Mouse (Mus musculus): ENCODE data around the gene Serpina1f. TPM values are rescaled to one million over a fixed set of nuclear protein-coding genes. Genes with fewer than 3 reads are reported as not detected.
"Not testable (repeated sequence)": the region's sequence is repeated elsewhere in the genome, so short reads cannot be mapped to it uniquely, and the experiment has no call there.

Serpina1f gene
- total RNA-seq, 2 experiments from 2014 or later: not detected

DNA sequence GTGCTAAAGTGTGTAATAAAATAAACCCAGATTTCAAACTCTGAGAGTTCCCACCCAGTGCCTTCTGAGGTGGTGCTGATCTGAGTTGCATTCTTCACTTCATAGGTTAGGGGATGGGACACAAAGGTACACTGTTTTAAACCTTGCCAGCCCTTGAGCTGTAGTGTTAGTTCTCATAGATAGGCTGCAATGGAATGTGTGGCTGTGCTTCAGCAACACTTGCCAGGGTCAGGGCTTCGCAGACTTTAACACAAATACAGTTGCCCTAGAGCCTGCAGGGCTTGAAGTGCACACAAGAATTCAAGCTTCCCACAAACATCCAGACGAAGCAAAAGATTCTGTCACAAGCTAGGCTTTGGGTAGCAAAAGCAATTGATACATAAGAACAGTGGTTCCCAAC, 24.4 kb downstream of the Serpina1f start:
- no peak for DNase-seq (ENCODE audit: low spot score in 2 of 2)
- intact Hi-C loops (cut with DNase I): no loop called here

DNA sequence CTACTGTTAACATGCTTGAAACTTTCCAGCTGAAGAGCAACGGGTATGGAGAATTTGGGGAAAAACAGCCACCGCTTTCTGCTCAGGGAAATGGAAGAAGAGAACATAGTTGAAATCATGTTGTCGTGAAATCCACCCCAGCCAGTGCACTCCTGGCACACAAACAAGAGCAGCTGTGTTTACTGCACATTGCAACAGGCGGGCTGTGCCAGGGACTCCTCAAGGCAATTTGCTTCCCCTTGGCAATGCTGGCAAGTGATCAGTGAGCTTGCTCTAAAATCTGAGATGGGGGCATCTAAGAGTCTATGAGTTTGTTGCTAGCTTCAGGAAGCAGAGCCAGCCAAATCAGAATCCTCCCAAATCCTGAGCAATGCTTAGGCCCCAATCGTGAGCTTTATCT, 25.0 kb downstream of the Serpina1f start:
- DNase-seq (ENCODE audit: low spot score in 2 of 2): peak; percentile 22 to 37
- intact Hi-C loops (cut with DNase I): no loop called here

DNA sequence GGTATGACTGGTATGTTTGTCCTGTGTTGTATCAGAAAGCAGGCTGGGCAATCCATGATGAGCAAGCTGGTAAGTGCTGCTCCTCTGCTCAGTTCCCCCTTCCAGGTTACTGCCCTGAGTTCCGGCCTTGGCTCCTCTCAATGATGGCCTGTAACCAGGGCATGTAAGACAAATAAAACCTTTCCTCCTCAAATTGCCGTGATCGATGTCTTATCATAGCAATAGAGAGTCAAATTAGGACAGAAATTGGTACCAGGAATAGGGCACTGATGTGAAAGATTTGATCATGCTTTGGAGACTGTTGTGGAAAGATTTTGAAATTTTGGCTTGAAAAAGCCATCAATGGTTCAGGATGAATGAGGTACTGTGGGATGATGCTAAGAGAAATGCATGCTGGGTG, 30.0 kb downstream of the Serpina1f start:
- intact Hi-C loops (cut with DNase I): no loop called here
- no peak for DNase-seq (ENCODE audit: low spot score in 2 of 2)

DNA sequence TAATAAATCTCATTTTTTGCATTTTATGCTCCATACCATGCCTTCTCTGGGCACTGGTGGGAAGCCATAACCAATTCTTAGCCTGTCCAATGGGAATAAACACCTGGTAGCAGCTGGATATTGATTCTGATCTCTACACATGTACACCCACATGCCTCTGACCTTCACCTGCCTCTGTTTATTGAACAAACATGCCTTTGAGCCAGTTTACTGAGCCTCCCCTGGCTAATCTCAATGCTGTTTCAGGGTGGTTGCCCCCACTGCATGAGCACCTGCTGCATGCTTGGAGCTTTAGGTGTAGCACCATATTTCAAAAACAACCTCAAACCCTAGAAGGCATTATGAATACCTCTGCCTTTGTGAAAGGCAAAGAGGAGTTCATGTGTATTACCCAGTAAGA, 33.3 kb downstream of the Serpina1f start:
- DNase-seq (ENCODE audit: low spot score in 2 of 2); intact Hi-C loops (cut with DNase I): not testable (repeated sequence)

DNA sequence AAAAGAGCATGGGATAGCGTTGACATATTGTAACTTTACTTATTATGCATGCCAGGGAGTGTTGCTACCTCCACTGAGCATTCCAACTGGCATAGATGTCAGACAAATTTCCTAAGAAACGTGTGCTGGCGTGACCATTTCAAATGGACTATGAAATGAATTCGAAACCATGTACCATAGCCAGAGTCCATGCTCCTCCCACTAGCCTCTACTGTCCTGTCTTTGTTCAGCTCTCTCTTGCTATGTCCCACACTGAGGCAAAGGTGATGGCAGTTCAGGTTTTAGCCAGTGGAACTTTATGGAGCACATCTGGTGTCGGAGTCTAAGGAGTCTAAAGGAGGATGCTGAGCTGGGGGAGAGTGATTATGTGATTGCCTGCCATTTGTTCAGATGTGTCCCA, 35.3 kb downstream of the Serpina1f start:
- no peak for DNase-seq (ENCODE audit: low spot score in 2 of 2)
- intact Hi-C loops (cut with DNase I): no loop called here

DNA sequence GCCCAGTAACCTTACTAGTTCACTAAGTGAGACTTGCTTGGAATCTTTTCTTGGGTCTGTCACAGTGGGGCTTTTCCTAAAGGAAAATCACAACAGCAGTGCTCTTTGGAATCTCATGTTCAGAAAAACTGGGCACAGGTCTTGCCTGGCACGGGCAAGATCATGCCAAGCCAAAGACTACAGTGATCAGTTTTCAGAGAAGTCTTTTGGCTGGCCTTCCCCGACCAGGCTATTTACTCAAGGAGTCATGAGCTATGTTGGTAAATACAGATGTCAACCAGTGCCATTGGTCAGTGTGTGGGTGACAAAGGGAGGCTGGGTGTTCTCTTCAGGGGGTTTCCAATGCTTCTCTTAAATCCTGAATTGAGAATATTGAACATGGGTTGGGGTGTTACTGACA, 36.2 kb downstream of the Serpina1f start:
- intact Hi-C loops (cut with DNase I): no loop called here

DNA sequence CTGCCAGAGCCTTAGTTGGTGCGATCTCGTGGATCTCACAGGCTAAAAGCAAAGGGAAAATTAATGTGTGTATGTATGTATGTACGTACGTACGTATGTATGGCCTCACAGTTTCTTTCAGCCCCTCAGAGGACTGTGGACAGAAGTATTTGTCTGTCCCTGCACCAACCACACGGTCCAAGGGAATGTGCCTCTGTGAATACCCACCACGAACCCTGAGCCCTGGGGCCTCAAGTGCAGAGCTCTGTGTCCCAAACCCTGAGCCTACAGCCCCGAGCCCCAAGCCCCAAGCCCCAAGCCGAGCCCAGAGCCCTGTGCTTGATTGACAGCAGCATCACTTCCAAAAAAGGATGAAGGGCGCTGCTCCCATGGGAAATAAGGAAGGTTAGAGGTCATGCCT, 37.3 kb downstream of the Serpina1f start:
- no peak for DNase-seq (ENCODE audit: low spot score in 2 of 2)
- intact Hi-C loops (cut with DNase I): no loop called here

More for the DNA sequence above, 36.2 kb downstream of the Serpina1f start:
- DNase-seq (ENCODE audit: low spot score in 2 of 2): no peak

DNA sequence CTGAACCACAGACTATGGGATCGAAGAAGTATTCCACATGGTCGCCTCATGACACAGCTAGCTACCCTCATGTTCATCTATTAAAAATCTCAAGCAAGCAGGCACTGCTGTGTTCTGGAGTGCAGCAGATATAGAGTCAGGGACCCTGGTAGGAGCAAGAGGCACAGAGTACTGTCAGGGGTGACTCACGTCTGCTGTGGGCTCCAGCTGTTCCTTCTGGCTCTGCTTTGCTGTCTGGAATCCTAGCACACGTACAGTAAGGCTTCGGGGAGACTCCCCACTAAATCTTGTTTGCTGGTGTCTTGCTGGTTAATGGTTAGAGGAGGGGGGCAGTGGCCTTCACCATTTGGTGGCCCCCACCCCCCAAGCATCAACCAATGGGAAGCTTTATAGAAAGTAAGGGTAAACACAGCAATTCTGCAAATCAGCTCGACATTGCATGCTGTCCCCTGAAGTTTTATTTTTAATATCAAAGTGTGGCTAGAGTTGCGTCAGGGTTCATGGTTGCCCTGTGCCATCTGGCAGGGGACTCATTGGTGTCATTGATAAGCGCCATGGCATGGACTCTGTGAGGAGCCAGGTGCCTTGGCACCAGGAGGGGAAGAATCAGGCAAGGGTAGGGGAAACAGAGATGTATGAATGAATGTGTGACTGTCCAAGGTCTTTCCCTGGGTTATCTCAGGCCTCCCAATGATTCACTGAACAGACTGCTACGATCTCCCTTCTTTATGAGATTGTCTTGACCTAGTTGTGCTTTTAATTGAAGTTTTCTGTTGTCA, 38.3 kb downstream of the Serpina1f start, which contains the start of gene Serpina6:
Serpina6 (minus strand) TSS at position 365 of the 779 bp plus-strand sequence.
- intact Hi-C loops (cut with DNase I): no loop called here

DNA sequence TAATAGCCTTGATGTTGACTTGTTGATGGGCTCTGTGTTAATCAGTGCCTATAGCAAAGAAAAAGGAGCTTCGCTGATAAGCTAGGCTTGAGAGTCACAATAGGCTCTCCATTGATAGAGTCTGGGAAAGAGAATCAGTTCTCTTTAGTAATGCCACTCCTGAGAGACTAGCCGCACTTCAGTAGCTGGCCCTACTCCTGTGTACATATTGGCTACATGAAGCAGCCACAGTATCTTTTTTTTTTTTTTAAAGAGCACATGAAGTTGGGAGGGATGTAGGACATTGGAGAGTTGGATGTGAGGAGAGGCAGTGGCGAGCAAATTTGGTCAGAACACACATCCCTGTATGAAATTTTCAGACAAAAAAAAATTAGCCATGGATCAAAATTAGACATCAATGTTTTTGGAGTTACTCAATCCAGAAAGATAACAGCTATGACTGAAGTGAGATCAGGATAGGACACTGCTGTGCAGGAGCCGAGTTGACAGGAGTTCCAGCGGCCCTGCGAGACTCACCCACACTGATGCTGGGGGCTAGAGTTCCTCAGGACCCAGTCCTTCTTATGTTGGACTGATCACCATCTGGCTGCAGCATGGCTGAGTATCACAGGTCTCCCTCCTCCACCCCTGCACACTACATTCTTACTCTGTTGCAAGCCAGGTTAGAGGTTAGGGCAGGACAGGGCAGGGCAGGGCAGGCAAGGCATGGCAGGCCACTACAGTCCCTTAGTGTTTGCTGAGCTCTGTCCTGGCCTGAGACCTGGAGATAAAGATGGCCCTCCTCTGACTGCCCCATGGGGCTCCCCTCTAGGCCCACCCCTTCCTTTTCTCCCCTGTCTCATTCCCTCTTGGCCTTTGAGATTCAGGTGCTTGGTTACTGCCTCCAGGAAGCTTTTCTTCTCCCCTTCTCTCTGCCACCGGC, 39.9 kb downstream of the Serpina1f start:
- intact Hi-C loops (cut with DNase I): no loop called here
- no peak for DNase-seq (ENCODE audit: low spot score in 2 of 2)

More for the DNA sequence above, 38.3 kb downstream of the Serpina1f start, which contains the start of gene Serpina6:
- DNase-seq (ENCODE audit: low spot score in 2 of 2): no peak

DNA sequence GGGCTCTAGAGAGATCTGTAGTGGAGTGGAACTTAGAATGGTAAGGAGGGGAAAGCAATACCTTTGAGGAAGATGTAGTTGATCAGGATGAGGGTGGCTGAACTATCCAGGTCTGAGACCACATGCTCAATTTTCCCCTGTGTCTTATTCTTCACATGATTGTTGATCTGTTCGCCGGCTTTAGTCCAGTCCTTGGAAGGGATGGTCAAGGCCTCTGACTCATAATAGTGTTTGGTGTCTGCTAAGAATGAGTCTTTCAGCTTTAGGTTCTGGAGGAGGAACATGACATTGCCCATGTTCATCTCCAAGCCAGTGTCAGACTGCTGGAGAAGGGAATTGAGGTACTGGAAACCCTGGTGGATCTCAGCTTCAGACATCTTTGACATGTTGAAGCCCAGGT, 41.5 kb downstream of the Serpina1f start:
- DNase-seq (ENCODE audit: low spot score in 2 of 2): no peak

DNA sequence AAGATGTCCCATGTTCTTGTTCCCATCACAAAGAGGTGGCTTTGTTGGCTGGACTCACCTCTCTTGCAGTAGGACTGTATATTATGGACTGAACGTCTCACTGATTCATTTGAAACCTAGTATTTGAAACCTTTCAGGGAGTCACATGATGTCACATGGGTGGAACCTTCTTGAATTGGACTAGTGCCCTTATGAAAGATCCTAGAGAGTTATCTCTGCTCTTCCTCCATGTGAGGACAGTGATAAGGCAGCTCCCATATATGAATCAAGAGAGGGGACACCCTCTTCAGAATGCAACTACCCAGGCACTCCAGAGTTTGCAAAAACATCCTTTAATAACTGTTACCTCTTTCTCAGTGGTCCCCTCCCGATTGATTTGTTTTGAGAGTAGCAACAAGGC, 49.0 kb downstream of the Serpina1f start:
- no peak for DNase-seq (ENCODE audit: low spot score in 2 of 2)
- intact Hi-C loops (cut with DNase I): no loop called here

More for the DNA sequence above, 41.5 kb downstream of the Serpina1f start:
- intact Hi-C loops (cut with DNase I): no loop called here

DNA sequence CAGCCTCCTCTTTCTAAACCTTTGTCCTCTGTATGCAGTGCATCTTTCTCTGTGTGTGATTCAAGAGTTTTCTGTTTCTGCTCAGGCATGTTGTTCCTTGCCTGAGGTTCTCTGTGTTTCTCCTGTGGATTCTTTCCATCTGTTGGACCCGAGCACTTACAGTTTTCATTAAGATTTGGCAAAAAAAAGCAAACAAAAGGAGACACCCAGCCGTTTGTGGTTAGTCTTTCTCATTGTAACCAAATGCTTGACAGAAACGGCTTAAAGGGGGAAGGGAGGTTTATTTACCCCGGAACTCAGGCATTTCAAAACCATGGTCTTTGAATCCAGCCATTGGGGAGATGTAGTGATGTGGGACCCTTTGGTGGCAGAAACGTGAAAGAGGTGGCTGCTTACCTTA, 50.7 kb downstream of the Serpina1f start:
- intact Hi-C loops (cut with DNase I): loop anchor here (5.0 kb wide), 3 partner anchors 102 to 212 kb away; partner anchors contain the start of gene Ifi27

DNA sequence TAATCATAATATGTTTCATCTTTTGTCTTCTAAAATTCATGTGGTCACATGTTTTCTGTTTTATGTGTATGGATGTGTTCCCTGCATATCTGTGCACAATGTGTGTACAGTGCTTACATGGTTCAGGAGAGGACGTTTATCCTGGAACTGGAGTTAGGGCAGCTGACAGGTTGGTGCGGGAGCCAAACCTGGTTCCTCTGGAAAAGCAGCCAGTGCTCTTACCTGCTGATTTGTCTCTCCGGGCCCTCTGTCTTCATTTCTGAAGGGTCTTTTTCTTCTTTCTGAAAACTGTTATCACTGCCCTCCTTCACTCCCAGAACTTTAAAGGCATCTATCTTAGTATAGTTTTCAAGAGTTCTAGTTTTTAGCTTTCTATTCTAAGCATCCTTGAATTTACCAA, 51.5 kb downstream of the Serpina1f start:
- intact Hi-C loops (cut with DNase I): loop anchor here (5.0 kb wide), 3 partner anchors 102 to 212 kb away; partner anchors contain the start of gene Ifi27
- no peak for DNase-seq (ENCODE audit: low spot score in 2 of 2)

More for the DNA sequence above, 50.7 kb downstream of the Serpina1f start:
- no peak for DNase-seq (ENCODE audit: low spot score in 2 of 2)

DNA sequence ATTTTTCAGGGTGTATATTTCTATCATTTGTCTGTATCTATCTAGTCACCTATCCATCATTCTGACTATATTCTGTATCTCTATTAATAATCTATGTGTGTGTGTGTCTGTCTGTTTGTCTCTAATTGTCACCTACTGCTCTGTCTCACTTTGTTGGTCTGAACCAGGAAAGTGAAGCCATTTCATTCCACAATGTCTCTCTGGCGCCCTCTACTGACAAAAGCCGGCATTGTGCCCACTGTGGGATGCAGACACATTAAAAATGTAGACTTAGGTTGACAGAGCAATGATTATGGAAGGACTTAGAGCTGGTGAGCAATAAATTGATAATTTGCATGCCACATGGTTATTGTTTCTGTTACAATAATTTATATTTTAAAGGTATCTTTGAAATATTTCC, 52.0 kb downstream of the Serpina1f start:
- DNase-seq (ENCODE audit: low spot score in 2 of 2): peak; percentile 77 to 80
- intact Hi-C loops (cut with DNase I): loop anchor here (5.0 kb wide), 3 partner anchors 101 to 211 kb away; partner anchors contain the start of gene Ifi27

Other genes starting within 250 kb of the Serpina1f start
- not detected for gene Ifi27l2b, start 238.3 kb downstream of the Serpina1f start, total RNA-seq (2021)
- 10 to 100 TPM; 21.5 to 23.4 TPM for gene Ppp4r4, start 163.2 kb downstream of the Serpina1f start, total RNA-seq (2021)
- not detected for gene Serpina10, start 64.1 kb downstream of the Serpina1f start, total RNA-seq (2021)
- gene Serpina6, start 38.3 kb downstream of the Serpina1f start, total RNA-seq (2021): not detected
- gene Serpina16, start 19.4 kb downstream of the Serpina1f start, total RNA-seq (2021): not detected
- not detected for gene Serpina1d, start 78.1 kb upstream of the Serpina1f start, total RNA-seq (2021)
- gene Serpina1b, start 134.8 kb upstream of the Serpina1f start, total RNA-seq (2021): not detected
- gene Serpina1a, start 168.0 kb upstream of the Serpina1f start, total RNA-seq (2021): not detected
- gene Serpina1c, start 209.4 kb upstream of the Serpina1f start, total RNA-seq (2021): not detected

All from left cerebral cortex, postnatal 25 days (tissue).